Mouse (Mus musculus): ENCODE measurements around the gene Nfib.

Nfib gene

GRCm38 (mm10) chr4:82394346-82394745 lies 311.2 kb downstream of the Nfib start:
- no peak for DNase-seq (ENCODE audit: low read depth, low spot score)

- no peak for DNase-seq (ENCODE audit: low read depth, low spot score)
Observed at GRCm38 (mm10) chr4:82393021-82393420, 312.5 kb downstream of the Nfib start.

- no peak for DNase-seq (ENCODE audit: low read depth, low spot score)
Observed at GRCm38 (mm10) chr4:82392496-82392895, 313.1 kb downstream of the Nfib start.

GRCm38 (mm10) chr4:82391726-82392472 lies 313.7 kb downstream of the Nfib start:
- DNase-seq (ENCODE audit: low read depth, low spot score): no peak

- no peak for DNase-seq (ENCODE audit: low read depth, low spot score)
Observed at GRCm38 (mm10) chr4:82390545-82390944, 315.0 kb downstream of the Nfib start.

- no peak for DNase-seq (ENCODE audit: low read depth, low spot score)
Observed at GRCm38 (mm10) chr4:82389876-82390275, 315.7 kb downstream of the Nfib start.

- no peak for DNase-seq (ENCODE audit: low read depth, low spot score)
Observed at GRCm38 (mm10) chr4:82387620-82388019, 317.9 kb downstream of the Nfib start.

GRCm38 (mm10) chr4:82386222-82386993 lies 319.1 kb downstream of the Nfib start:
- DNase-seq (ENCODE audit: low read depth, low spot score): no peak

- DNase-seq (ENCODE audit: low read depth, low spot score): no peak
Observed at GRCm38 (mm10) chr4:82385638-82386037, 319.9 kb downstream of the Nfib start.

GRCm38 (mm10) chr4:82383991-82384731 lies 321.4 kb downstream of the Nfib start:
- DNase-seq (ENCODE audit: low read depth, low spot score): no peak

- no peak for DNase-seq (ENCODE audit: low read depth, low spot score)
Observed at GRCm38 (mm10) chr4:82383346-82383745, 322.2 kb downstream of the Nfib start.

GRCm38 (mm10) chr4:82381786-82382185 lies 323.8 kb downstream of the Nfib start:
- peak; percentile 70 for DNase-seq (ENCODE audit: low read depth, low spot score)

GRCm38 (mm10) chr4:82380578-82380977 lies 325.0 kb downstream of the Nfib start:
- DNase-seq (ENCODE audit: low read depth, low spot score): no peak

GRCm38 (mm10) chr4:82378050-82378449 lies 327.5 kb downstream of the Nfib start:
- DNase-seq (ENCODE audit: low read depth, low spot score): no peak

- DNase-seq (ENCODE audit: low read depth, low spot score): no peak
Observed at GRCm38 (mm10) chr4:82377621-82378020, 327.9 kb downstream of the Nfib start.

- peak; percentile 12 for DNase-seq (ENCODE audit: low read depth, low spot score)
Observed at GRCm38 (mm10) chr4:82374560-82374959, 331.0 kb downstream of the Nfib start.

- no peak for DNase-seq (ENCODE audit: low read depth, low spot score)
Observed at GRCm38 (mm10) chr4:82372217-82372616, 333.3 kb downstream of the Nfib start.

- DNase-seq (ENCODE audit: low read depth, low spot score): no peak
Observed at GRCm38 (mm10) chr4:82371471-82371870, 334.1 kb downstream of the Nfib start.

- no peak for DNase-seq (ENCODE audit: low read depth, low spot score)
Observed at GRCm38 (mm10) chr4:82369011-82369776, 336.4 kb downstream of the Nfib start.

- DNase-seq (ENCODE audit: low read depth, low spot score): peak; percentile 49
Observed at GRCm38 (mm10) chr4:82368091-82368775, 337.3 kb downstream of the Nfib start.

Measured in ZHBTc4 (cell line).